Mouse (Mus musculus) granulocyte monocyte progenitor cell, adult 5-6 weeks (primary cell): ENCODE results near the gene Zfp3. TPM values are rescaled to one million over a fixed set of nuclear protein-coding genes. Genes with fewer than 3 reads are reported as not detected.

Experiments used
- ATAC-seq: replicated peaks from 2 replicates; pipeline ENCODE4 v1.8.0; 2016; ENCODE audit warnings: mild to moderate bottlenecking, moderate TSS enrichment, inconsistent platforms; ENCODE audit not compliant: poor library complexity, severe bottlenecking
- total RNA-seq, 2 experiments: library from RNA; stranded (forward) in 1 of 2; stranded (reverse) in 1 of 2; fragments of 200-712, 200-1000 nt in 1 of 2; fragments of >200 nt in 1 of 2; fragmentation: Nextera tagmentation in 1 of 2; gene quantifications; 2 replicates each; pipeline ENCODE4 v1.2.3; 2014 to 2017

Zfp3 gene
- total RNA-seq, 2 experiments from 2014 or later: 0.26 to 2.1 TPM

GRCm38 (mm10) chr11:70804395-70804794, 40.4 kb downstream of the Zfp3 start:
- ATAC-seq: no peak

GRCm38 (mm10) chr11:70805641-70806175, 41.7 kb downstream of the Zfp3 start:
- no peak for ATAC-seq

GRCm38 (mm10) chr11:70806697-70807096, 42.7 kb downstream of the Zfp3 start:
- ATAC-seq: no peak

- no peak for ATAC-seq
Measured at GRCm38 (mm10) chr11:70807630-70808029, 43.6 kb downstream of the Zfp3 start.

- ATAC-seq: no peak
Measured at GRCm38 (mm10) chr11:70808101-70808500, 44.1 kb downstream of the Zfp3 start.

- no peak for ATAC-seq
Measured at GRCm38 (mm10) chr11:70809011-70809410, 45.0 kb downstream of the Zfp3 start.

GRCm38 (mm10) chr11:70811041-70811440, 47.0 kb downstream of the Zfp3 start:
- ATAC-seq: no peak

GRCm38 (mm10) chr11:70811471-70812240, 47.6 kb downstream of the Zfp3 start:
- no peak for ATAC-seq

- peak; percentile 94 for ATAC-seq
Measured at GRCm38 (mm10) chr11:70812365-70812764, 48.4 kb downstream of the Zfp3 start, which contains the start of gene Scimp. Gene Scimp (minus strand): TSS chr11:70812586.

- no peak for ATAC-seq
Measured at GRCm38 (mm10) chr11:70815071-70815470, 51.1 kb downstream of the Zfp3 start.

- peak; percentile 61 for ATAC-seq
Measured at GRCm38 (mm10) chr11:70815498-70816078, 51.6 kb downstream of the Zfp3 start.

GRCm38 (mm10) chr11:70816770-70817169, 52.8 kb downstream of the Zfp3 start:
- ATAC-seq: no peak

GRCm38 (mm10) chr11:70820120-70820519, 56.1 kb downstream of the Zfp3 start:
- no peak for ATAC-seq

- ATAC-seq: no peak
Measured at GRCm38 (mm10) chr11:70821728-70822591, 58.0 kb downstream of the Zfp3 start.

Other genes starting within 250 kb of the Zfp3 start
- gene Vmo1, start 249.6 kb upstream of the Zfp3 start, total RNA-seq (2014; fragmentation: Nextera tagmentation): not detected in 2 replicates
- gene Vmo1, start 249.6 kb upstream of the Zfp3 start, total RNA-seq (2017): not detected in 2 replicates
- not detected in 2 replicates for gene Gltpd2, start 245.0 kb upstream of the Zfp3 start, total RNA-seq (2014; fragmentation: Nextera tagmentation)
- gene Gltpd2, start 245.0 kb upstream of the Zfp3 start, total RNA-seq (2017): not detected in 2 replicates
- 243 and 281 TPM in 2 replicates for gene Psmb6, start 238.8 kb upstream of the Zfp3 start, total RNA-seq (2014; fragmentation: Nextera tagmentation)
- gene Psmb6, start 238.8 kb upstream of the Zfp3 start, total RNA-seq (2017): 290 and 384 TPM in 2 replicates
- gene Gm40193, start 231.3 kb upstream of the Zfp3 start, total RNA-seq (2014; fragmentation: Nextera tagmentation): not detected in 2 replicates
- not detected in 2 replicates for gene Gm40193, start 231.3 kb upstream of the Zfp3 start, total RNA-seq (2017)
- gene Pld2, start 224.1 kb upstream of the Zfp3 start, total RNA-seq (2014; fragmentation: Nextera tagmentation): 0.99 and 6.2 TPM in 2 replicates
- gene Pld2, start 224.1 kb upstream of the Zfp3 start, total RNA-seq (2017): 0.10 and 0.26 TPM in 2 replicates
- gene Mink1, start 201.3 kb upstream of the Zfp3 start, total RNA-seq (2014; fragmentation: Nextera tagmentation): 25.0 and 36.1 TPM in 2 replicates
- 11.2 and 13.3 TPM in 2 replicates for gene Mink1, start 201.3 kb upstream of the Zfp3 start, total RNA-seq (2017)
- 1.2 TPM in 1 of 2 replicates, not detected in the other for gene 4930544D05Rik, start 148.4 kb upstream of the Zfp3 start, total RNA-seq (2014; fragmentation: Nextera tagmentation)
- gene 4930544D05Rik, start 148.4 kb upstream of the Zfp3 start, total RNA-seq (2017): not detected in 2 replicates
- not detected in 2 replicates for gene Chrne, start 145.0 kb upstream of the Zfp3 start, total RNA-seq (2014; fragmentation: Nextera tagmentation)
- gene Chrne, start 145.0 kb upstream of the Zfp3 start, total RNA-seq (2017): 0.26 TPM in 1 of 2 replicates, not detected in the other
- gene Gp1ba, start 125.1 kb upstream of the Zfp3 start, total RNA-seq (2014; fragmentation: Nextera tagmentation): not detected in 2 replicates
- not detected in 2 replicates for gene Gp1ba, start 125.1 kb upstream of the Zfp3 start, total RNA-seq (2017)
- gene Rnf167, start 117.0 kb upstream of the Zfp3 start, total RNA-seq (2014; fragmentation: Nextera tagmentation): 35.4 and 51.1 TPM in 2 replicates
- 32.7 and 34.6 TPM in 2 replicates for gene Rnf167, start 117.0 kb upstream of the Zfp3 start, total RNA-seq (2017)
- 80.9 and 91.7 TPM in 2 replicates for gene Slc25a11, start 116.7 kb upstream of the Zfp3 start, total RNA-seq (2014; fragmentation: Nextera tagmentation)
- gene Slc25a11, start 116.7 kb upstream of the Zfp3 start, total RNA-seq (2017): 63.3 and 67.7 TPM in 2 replicates
- gene Pfn1, start 109.6 kb upstream of the Zfp3 start, total RNA-seq (2014; fragmentation: Nextera tagmentation): 1,205 and 1,364 TPM in 2 replicates
- 425 and 461 TPM in 2 replicates for gene Pfn1, start 109.6 kb upstream of the Zfp3 start, total RNA-seq (2017)
- gene Eno3, start 107.0 kb upstream of the Zfp3 start, total RNA-seq (2014; fragmentation: Nextera tagmentation): 14.9 and 18.9 TPM in 2 replicates
- gene Eno3, start 107.0 kb upstream of the Zfp3 start, total RNA-seq (2017): 4.5 and 5.9 TPM in 2 replicates
- gene Spag7, start 94.8 kb upstream of the Zfp3 start, total RNA-seq (2014; fragmentation: Nextera tagmentation): 91.0 and 130 TPM in 2 replicates
- 46.8 and 49.8 TPM in 2 replicates for gene Spag7, start 94.8 kb upstream of the Zfp3 start, total RNA-seq (2017)
- gene Camta2, start 76.1 kb upstream of the Zfp3 start, total RNA-seq (2014; fragmentation: Nextera tagmentation): 18.7 and 25.2 TPM in 2 replicates
- 1.5 and 3.0 TPM in 2 replicates for gene Camta2, start 76.1 kb upstream of the Zfp3 start, total RNA-seq (2017)
- gene Inca1, start 64.1 kb upstream of the Zfp3 start, total RNA-seq (2014; fragmentation: Nextera tagmentation): not detected in 2 replicates
- not detected in 2 replicates for gene Inca1, start 64.1 kb upstream of the Zfp3 start, total RNA-seq (2017)
- gene Kif1c, start 63.7 kb upstream of the Zfp3 start, total RNA-seq (2014; fragmentation: Nextera tagmentation): 3.6 and 8.3 TPM in 2 replicates
- 4.5 and 5.7 TPM in 2 replicates for gene Kif1c, start 63.7 kb upstream of the Zfp3 start, total RNA-seq (2017)
- not detected in 2 replicates for gene Scimp, start 48.4 kb downstream of the Zfp3 start, total RNA-seq (2014; fragmentation: Nextera tagmentation)
- gene Scimp, start 48.4 kb downstream of the Zfp3 start, total RNA-seq (2017): not detected in 2 replicates
- 20.4 and 22.5 TPM in 2 replicates for gene Rabep1, start 80.6 kb downstream of the Zfp3 start, total RNA-seq (2014; fragmentation: Nextera tagmentation)
- gene Rabep1, start 80.6 kb downstream of the Zfp3 start, total RNA-seq (2017): 32.1 and 36.9 TPM in 2 replicates
- gene Nup88, start 205.8 kb downstream of the Zfp3 start, total RNA-seq (2014; fragmentation: Nextera tagmentation): 102 and 108 TPM in 2 replicates
- gene Nup88, start 205.8 kb downstream of the Zfp3 start, total RNA-seq (2017): 155 and 164 TPM in 2 replicates
- gene Rpain, start 206.0 kb downstream of the Zfp3 start, total RNA-seq (2014; fragmentation: Nextera tagmentation): 42.4 and 73.8 TPM in 2 replicates
- 25.2 and 55.4 TPM in 2 replicates for gene Rpain, start 206.0 kb downstream of the Zfp3 start, total RNA-seq (2017)
- gene C1qbp, start 218.8 kb downstream of the Zfp3 start, total RNA-seq (2014; fragmentation: Nextera tagmentation): 425 and 440 TPM in 2 replicates
- gene C1qbp, start 218.8 kb downstream of the Zfp3 start, total RNA-seq (2017): 107 and 155 TPM in 2 replicates
- gene Dhx33, start 240.2 kb downstream of the Zfp3 start, total RNA-seq (2014; fragmentation: Nextera tagmentation): 32.3 and 34.3 TPM in 2 replicates
- gene Dhx33, start 240.2 kb downstream of the Zfp3 start, total RNA-seq (2017): 36.6 and 42.6 TPM in 2 replicates